In the genomic region with DNA sequence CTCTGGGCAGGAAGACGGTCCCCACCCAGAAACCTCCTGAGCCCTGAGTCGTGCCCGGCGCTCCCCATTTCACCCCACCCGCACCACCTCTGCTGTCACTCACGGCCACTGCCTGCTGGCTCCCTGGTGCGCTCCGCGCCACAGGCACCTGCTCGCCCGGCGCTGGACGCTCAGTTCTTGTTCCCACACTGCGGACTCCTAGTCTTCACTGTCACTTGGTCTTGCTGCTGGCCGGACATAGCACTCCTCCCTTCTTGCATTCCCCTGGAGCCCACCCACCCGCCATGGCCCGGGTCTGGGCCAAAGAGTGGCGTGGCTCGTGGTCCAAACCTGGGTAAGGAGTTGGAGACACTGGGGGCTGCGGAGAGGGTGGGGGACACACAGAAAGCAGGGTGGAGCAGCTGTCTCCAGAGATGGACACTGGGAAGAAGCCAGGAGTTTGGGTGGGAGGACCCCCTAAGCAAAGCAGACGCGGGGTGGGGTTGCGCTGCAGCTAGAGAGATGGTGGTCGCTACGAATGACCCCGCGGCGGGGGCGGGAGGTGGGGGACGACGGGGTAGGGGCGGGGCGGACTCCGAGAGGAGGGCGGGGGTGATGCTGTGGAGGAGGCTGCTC, we compare ENCODE assay signal across 8 mouse cellular contexts. TPM values are rescaled to one million over a fixed set of nuclear protein-coding genes. Genes with fewer than 3 reads are reported as not detected.
A peak's percentile ranks its signal among the peaks of the same experiment; 100 is the strongest.
DNase-seq lines count a peak whose midpoint lies in the region; ATAC-seq and TF ChIP-seq lines count a peak whose summit lies in the region.

Gene Vstm2b, plus strand, starts transcription at position 233 of the 615 bp plus-strand sequence.

- no peak for TF ChIP-seq POLR2A in kidney, adult 2 months (IDR thresholded peaks at IDR 0.05; ENCODE audit: low read depth, low read length)

- no peak within 1 kb of the TSS for H3K27ac ChIP-seq in kidney, adult 2 months (ENCODE audit: insufficient read depth, low read depth, low read length)
- no peak within 1 kb of the TSS for H3K27ac ChIP-seq in brown adipose tissue, adult 24 weeks (replicated peaks; ENCODE audit: low read depth, low read length)
- peak within 1 kb of the TSS; percentile 85 for H3K27ac ChIP-seq in hindbrain, embryonic 13.5 days
- no peak within 1 kb of the TSS for H3K27ac ChIP-seq in liver, embryonic 11.5 days (ENCODE audit: low read depth, low read length)

- H3K27me3 ChIP-seq in kidney, adult 2 months (replicated peaks; ENCODE audit: control insufficient read depth, insufficient read depth, low read length) = 0 out of 2 replicates have a peak, but pooled peaks cover 2% of the 10 kb centered on the region
- H3K27me3 ChIP-seq in hindbrain, embryonic 13.5 days = peaks cover 48% of the 10 kb centered on the region
- peaks cover 67% of the 10 kb centered on the region for H3K27me3 ChIP-seq in liver, embryonic 11.5 days (replicated peaks; ENCODE audit: control insufficient read depth, insufficient read depth, low read length)

- no peak for TF ChIP-seq CTCF in kidney, adult 2 months (conservative IDR thresholded peaks at IDR 0.05; ENCODE audit: insufficient read depth, insufficient read length, low read depth, low read length)

- peak; percentile 14 for ATAC-seq in hindbrain, embryonic 13.5 days (ENCODE audit: low FRiP score)
- no peak for ATAC-seq in liver, embryonic 11.5 days (replicated peaks; ENCODE audit: low FRiP score)
- no peak for ATAC-seq in megakaryocyte, adult 5-6 weeks (ENCODE audit: poor library complexity, severe bottlenecking)

- H3K4me1 ChIP-seq in kidney, adult 2 months (ENCODE audit: control insufficient read depth, insufficient read depth, low read length) = no peaks in the 10 kb centered on the region
- no peaks in the 10 kb centered on the region; the same call in 1 of the 2 replicates for H3K4me1 ChIP-seq in brown adipose tissue, adult 24 weeks (ENCODE audit: control insufficient read depth, insufficient read depth, insufficient read length, low read length)
- peaks cover 43% of the 10 kb centered on the region for H3K4me1 ChIP-seq in hindbrain, embryonic 13.5 days (replicated peaks)
- H3K4me1 ChIP-seq in liver, embryonic 11.5 days (replicated peaks; ENCODE audit: control insufficient read depth, insufficient read depth, low read length) = no peaks in the 10 kb centered on the region

- H3K9me3 ChIP-seq in hindbrain, embryonic 13.5 days = no peaks in the 10 kb centered on the region
- H3K9me3 ChIP-seq in liver, embryonic 11.5 days (ENCODE audit: control insufficient read depth, low read length) = no peaks in the 10 kb centered on the region

- WGBS in kidney, adult 2 months = 4% methylated on average over 24 of the region's 35 CpGs
- WGBS in hindbrain, embryonic 13.5 days = 2% methylated on average over 20 of the region's 35 CpGs
- WGBS in liver, embryonic 11.5 days = 3% methylated on average over 26 of the region's 35 CpGs

- no peak for DNase-seq in kidney, adult 2 months
- no peak for DNase-seq in kidney, postnatal 25 days
- peak; percentile 30 for DNase-seq in liver, embryonic 11.5 days (ENCODE audit: low spot score)
- no peak for DNase-seq in lung, adult 18-20 months
- DNase-seq in cerebellum, adult 9-10 months = no peak

- peak within 1 kb of the TSS; percentile 89 for H3K9ac ChIP-seq in hindbrain, embryonic 13.5 days
- no peak within 1 kb of the TSS for H3K9ac ChIP-seq in liver, embryonic 11.5 days (ENCODE audit: low read depth, low read length)

- H3K36me3 ChIP-seq in kidney, adult 2 months (ENCODE audit: control insufficient read depth, insufficient read depth, low read length) = no peaks in the 10 kb centered on the region
- H3K36me3 ChIP-seq in hindbrain, embryonic 13.5 days = no peaks in the 10 kb centered on the region
- no peaks in the 10 kb centered on the region for H3K36me3 ChIP-seq in liver, embryonic 11.5 days (ENCODE audit: control insufficient read depth, insufficient read depth, low read length)

- peak within 1 kb of the TSS; percentile 36 for H3K4me3 ChIP-seq in kidney, adult 2 months (ENCODE audit: insufficient read depth, low read depth, low read length)
- H3K4me3 ChIP-seq in brown adipose tissue, adult 24 weeks (ENCODE audit: insufficient read depth, low read depth, low read length) = peak within 1 kb of the TSS; percentile 46
- peak within 1 kb of the TSS; percentile 72 for H3K4me3 ChIP-seq in hindbrain, embryonic 13.5 days
- peak within 1 kb of the TSS; percentile 44 for H3K4me3 ChIP-seq in liver, embryonic 11.5 days (ENCODE audit: low read depth, low read length)

- peak within 1 kb of the TSS; percentile 93 for H3K4me2 ChIP-seq in hindbrain, embryonic 13.5 days
- peak within 1 kb of the TSS; percentile 69 for H3K4me2 ChIP-seq in liver, embryonic 11.5 days

RNA-seq across cellular contexts. Expression of gene Vstm2b, which starts in this region (rescaled TPM):
- polyA plus RNA-seq in kidney, adult 2 months (2012; rRNA removed) = 2.6 and 3.0 TPM in 2 replicates
- polyA plus RNA-seq in brown adipose tissue, adult 24 weeks (2012; ENCODE audit: insufficient read depth, insufficient read length, missing spikeins) = not detected in 2 replicates
- polyA plus RNA-seq in hindbrain, embryonic 13.5 days (2015; fragmentation: Nextera tagmentation; extraction: Ambion mirVana) = 18.2 and 21.4 TPM in 2 replicates
- 0.36 and 0.99 TPM in 2 replicates for polyA plus RNA-seq in liver, embryonic 11.5 days (2014; fragmentation: Nextera tagmentation; extraction: Ambion mirVana)
- not detected in 2 replicates for total RNA-seq in megakaryocyte, adult 5-6 weeks (2015)
- total RNA-seq in megakaryocyte, adult 5-6 weeks (2017) = not detected in 2 replicates

Comparison
In these comparisons a context has a peak if more than half of its experiments do, and no peak if none do; other contexts are left out.
1. Peak in DNase-seq, H3K4me3 ChIP-seq and H3K4me2 ChIP-seq in liver, embryonic 11.5 days; RNA of the gene not detected or under 1 TPM.